Mouse (Mus musculus) ES-E14 (cell line): ENCODE measurements around the gene Crocc.

Source experiments
- CHD2 ChIP-seq: IDR thresholded peaks from 2 replicates; pipeline ENCODE4 v1.6.1; 2014; ENCODE audit warnings: mild to moderate bottlenecking, low read depth, low read length, inconsistent platforms
- HCFC1 ChIP-seq: IDR thresholded peaks from 2 replicates; pipeline ENCODE4 v1.6.1; 2012; ENCODE audit warnings: low read length, inconsistent platforms, borderline replicate concordance; ENCODE audit not compliant: insufficient read depth

DNA sequence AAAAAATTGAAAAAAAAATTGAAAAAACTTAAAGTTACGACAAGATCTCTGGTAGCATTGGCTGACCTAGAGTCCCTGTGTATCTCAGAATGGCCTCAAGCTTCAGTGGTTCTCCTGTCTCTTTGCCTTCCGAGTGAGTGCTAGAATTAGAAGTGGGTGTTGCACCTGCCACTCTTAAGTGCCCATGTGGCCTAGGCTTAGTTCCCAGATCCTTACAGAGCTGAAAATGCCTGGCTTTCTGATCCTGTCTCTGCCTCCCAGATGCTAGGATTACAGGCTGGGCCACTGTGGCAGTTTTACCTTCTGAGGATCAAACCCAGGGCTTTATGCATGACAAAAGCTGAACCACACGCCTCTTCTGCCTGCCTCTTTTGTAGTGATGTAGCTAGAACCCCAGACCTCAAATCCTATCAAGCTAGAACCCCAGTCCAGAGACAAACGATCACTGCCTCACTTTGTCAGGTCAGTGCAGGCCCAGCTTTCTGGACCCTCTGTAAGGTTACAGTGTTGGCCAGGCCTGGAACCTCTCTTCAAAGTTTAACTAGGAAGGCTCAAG, 3.8 kb upstream of the Crocc start:
- TF ChIP-seq CHD2 (no peak), HCFC1 (no peak)
